ENCODE assay signal across 11 mouse cellular contexts in genomic region chr6:38206941-38207531, GRCm38 (mm10). TPM values are rescaled to one million over a fixed set of nuclear protein-coding genes. Genes with fewer than 3 reads are reported as not detected.
DNase-seq lines count a peak whose midpoint lies in the region; ATAC-seq lines count a peak whose summit lies in the region.
"Had no signal": no experiment of that assay in that cellular context is flagged by ENCODE, and none has a peak within 500 bp of the region (broad histone marks: within the 10 kb centered on the region; RNA-seq: fewer than 3 reads in every experiment).

No protein-coding gene starts in this region.

- H3K4me2 ChIP-seq in kidney, embryonic 15.5 days = no peak overlapping the region
- H3K4me2 ChIP-seq in hindbrain, embryonic 15.5 days = no peak overlapping the region
- H3K4me2 ChIP-seq in neural tube, embryonic 14.5 days (ENCODE audit: low read depth, low read length) = no peak overlapping the region

- intact Hi-C loops in left cerebral cortex, postnatal 36 days (cut with DNase I) = no loop called here

- H3K27ac ChIP-seq in kidney, embryonic 15.5 days = peak overlapping the region; percentile 49; the same call in 1 of the 2 replicates
- H3K27ac ChIP-seq in hindbrain, embryonic 15.5 days (replicated peaks) = peak overlapping the region; percentile 47
- peak overlapping the region; percentile 3 for H3K27ac ChIP-seq in neural tube, embryonic 14.5 days (ENCODE audit: low read depth, low read length)

- WGBS in kidney, embryonic 15.5 days = 21% methylated on average over 8 of the region's 8 CpGs
- 4% methylated on average over 8 of the region's 8 CpGs for WGBS in hindbrain, embryonic 15.5 days
- 4% methylated on average over 8 of the region's 8 CpGs for WGBS in neural tube, embryonic 14.5 days

- no peaks in the 10 kb centered on the region for H3K27me3 ChIP-seq in kidney, embryonic 15.5 days
- H3K27me3 ChIP-seq in hindbrain, embryonic 15.5 days = no peaks in the 10 kb centered on the region
- H3K27me3 ChIP-seq in neural tube, embryonic 14.5 days (ENCODE audit: control insufficient read depth, insufficient read depth, low read length) = no peaks in the 10 kb centered on the region

- H3K4me3 ChIP-seq in kidney, embryonic 15.5 days (replicated peaks) = no peak overlapping the region
- H3K4me3 ChIP-seq in hindbrain, embryonic 15.5 days = no peak overlapping the region
- H3K4me3 ChIP-seq in neural tube, embryonic 14.5 days (ENCODE audit: low read depth, low read length) = no peak overlapping the region
- H3K4me3 ChIP-seq: megakaryocyte, embryonic 14.5 days had no signal

- H3K9me3 ChIP-seq in kidney, embryonic 15.5 days (replicated peaks) = no peaks in the 10 kb centered on the region; the same call in 1 of the 2 replicates
- H3K9me3 ChIP-seq in hindbrain, embryonic 15.5 days = no peaks in the 10 kb centered on the region
- H3K9me3 ChIP-seq in neural tube, embryonic 14.5 days (ENCODE audit: control insufficient read depth, low read length) = no peaks in the 10 kb centered on the region

- peaks cover 45% of the 10 kb centered on the region for H3K4me1 ChIP-seq in kidney, embryonic 15.5 days
- H3K4me1 ChIP-seq in hindbrain, embryonic 15.5 days (replicated peaks) = peaks cover 29% of the 10 kb centered on the region
- H3K4me1 ChIP-seq in neural tube, embryonic 14.5 days (ENCODE audit: control insufficient read depth, insufficient read depth, low read length) = peaks cover 13% of the 10 kb centered on the region; the same call in 1 of the 2 replicates

- DNase-seq in kidney, postnatal 14 days = no peak
- DNase-seq in embryo, embryonic 9.5 days (ENCODE audit: extremely low spot score) = peak; percentile 61
- no peak for DNase-seq in thymus, postnatal 0 days (ENCODE audit: low spot score)
- no peak for DNase-seq in left cerebral cortex, postnatal 36 days (ENCODE audit: low spot score in 2 of 2)
- DNase-seq: kidney, adult 9 months; thymus, postnatal 14 days had no signal

- peaks cover 6% of the 10 kb centered on the region for H3K36me3 ChIP-seq in kidney, embryonic 15.5 days
- H3K36me3 ChIP-seq in hindbrain, embryonic 15.5 days = no peaks in the 10 kb centered on the region
- no peaks in the 10 kb centered on the region for H3K36me3 ChIP-seq in neural tube, embryonic 14.5 days (ENCODE audit: control insufficient read depth, insufficient read depth, low read length)

- no peak for ATAC-seq in kidney, embryonic 15.5 days (replicated peaks; ENCODE audit: low FRiP score)
- ATAC-seq in hindbrain, embryonic 15.5 days (ENCODE audit: low FRiP score, low read depth) = peak; percentile 31
- ATAC-seq in neural tube, embryonic 14.5 days (ENCODE audit: low read depth) = no peak
- no peak for ATAC-seq in CD4-positive, CD25-positive, alpha-beta regulatory T cell, adult 4 months

- no peak overlapping the region for H3K9ac ChIP-seq in kidney, embryonic 15.5 days
- no peak overlapping the region for H3K9ac ChIP-seq in hindbrain, embryonic 15.5 days
- H3K9ac ChIP-seq in neural tube, embryonic 14.5 days (replicated peaks; ENCODE audit: low read depth, low read length) = no peak overlapping the region

RNA-seq across cellular contexts. Expression of gene D630045J12Rik, which starts 46.8 kb away (rescaled TPM):
- polyA plus RNA-seq in kidney, embryonic 15.5 days (2015; fragmentation: Nextera tagmentation; extraction: Ambion mirVana) = 6.7 and 7.8 TPM in 2 replicates
- 15.2 and 16.9 TPM in 2 replicates for polyA plus RNA-seq in hindbrain, embryonic 15.5 days (2015; fragmentation: Nextera tagmentation; extraction: Ambion mirVana)
- 20.5 and 21.0 TPM in 2 replicates for polyA plus RNA-seq in neural tube, embryonic 14.5 days (2014; fragmentation: Nextera tagmentation; extraction: Ambion mirVana)
- under 1 TPM in 1 of 2 experiments, not detected in 1; 0.08 TPM for polyA plus RNA-seq in CD4-positive, CD25-positive, alpha-beta regulatory T cell, adult 4 months (2017; shearing (Covaris generic))
- 0.24 and 0.35 TPM in 2 replicates for polyA plus RNA-seq in thymus, postnatal 0 days (2015; fragmentation: Nextera tagmentation; extraction: Ambion mirVana)
- total RNA-seq in left cerebral cortex, postnatal 36 days (2021) = 10 to 100 TPM; 34.7 to 48.6 TPM
